Mouse (Mus musculus) heart, embryonic 14.5 days (tissue): ENCODE measurements around the gene Ffar2. TPM values are rescaled to one million over a fixed set of nuclear protein-coding genes. Genes with fewer than 3 reads are reported as not detected.
"Not testable (repeated sequence)": the region's sequence is repeated elsewhere in the genome, so short reads cannot be mapped to it uniquely, and the experiment has no call there.

Experiments
- ATAC-seq: fragments of 200-750 bp; cut with Nextera tagmentation; 2 replicates; pipeline ENCODE4 v1.8.0; 2017; ENCODE audit warnings: low read depth, moderate TSS enrichment; ENCODE audit not compliant: insufficient number of reproducible peaks, insufficient read depth, low FRiP score
- H3K27ac ChIP-seq, 2 experiments: fragments of 200-500 bp in 1 of 2; fragments of 300-500 bp in 1 of 2; sonication (generic) in 1 of 2; replicated peaks in 1 of 2; 2 replicates each; pipeline ENCODE4 v1.5.1; 2012 to 2014; ENCODE audit warnings: low read depth in 2 of 2, low read length in 2 of 2, control low read depth in 1 of 2, mild to moderate bottlenecking in 1 of 2, mixed read lengths in 1 of 2; ENCODE audit not compliant: control insufficient read depth in 1 of 2, insufficient read depth in 1 of 2
- H3K27me3 ChIP-seq: fragments of 300-500 bp; sonication (generic); 2 replicates; pipeline ENCODE4 v1.6.1; 2014; ENCODE audit warnings: mild to moderate bottlenecking, low read length, control low read depth; ENCODE audit not compliant: control insufficient read depth, insufficient read depth
- H3K36me3 ChIP-seq: fragments of 300-500 bp; sonication (generic); 2 replicates; pipeline ENCODE4 v1.6.1; 2014; ENCODE audit warnings: mild to moderate bottlenecking, control low read depth, low read length, mixed read lengths; ENCODE audit not compliant: control insufficient read depth, insufficient read depth
- H3K4me1 ChIP-seq, 2 experiments: fragments of 200-500 bp in 1 of 2; fragments of 300-500 bp in 1 of 2; sonication (generic) in 1 of 2; 2 replicates each; pipeline ENCODE4 v1.6.1; 2012 to 2014; ENCODE audit warnings: low read length in 2 of 2, control low read depth in 1 of 2, mixed read lengths in 1 of 2; ENCODE audit not compliant: control insufficient read depth in 2 of 2, insufficient read depth in 2 of 2
- H3K4me2 ChIP-seq: fragments of 300-500 bp; sonication (generic); 2 replicates; pipeline ENCODE4 v1.6.1; 2014; ENCODE audit warnings: mild to moderate bottlenecking, low read length
- H3K4me3 ChIP-seq, 2 experiments: fragments of 200-500 bp in 1 of 2; fragments of 300-500 bp in 1 of 2; sonication (generic) in 1 of 2; 2 replicates each; pipeline ENCODE4 v1.5.1; 2012 to 2014; ENCODE audit warnings: low read length in 2 of 2, mild to moderate bottlenecking in 2 of 2, control low read depth in 1 of 2, low read depth in 1 of 2, moderate library complexity in 1 of 2; ENCODE audit not compliant: control insufficient read depth in 1 of 2, insufficient read depth in 1 of 2
- H3K9ac ChIP-seq: fragments of 300-500 bp; sonication (generic); 2 replicates; pipeline ENCODE4 v1.6.1; 2014; ENCODE audit warnings: mild to moderate bottlenecking, low read length
- H3K9me3 ChIP-seq: fragments of 300-500 bp; sonication (generic); 2 replicates; pipeline ENCODE4 v1.6.1; 2016; ENCODE audit warnings: low read length, control low read depth; ENCODE audit not compliant: control insufficient read depth
- WGBS: fragments of 180-500 bp; shearing (Covaris S2); extraction: QIAGEN DNeasy Blood & Tissue Kit; methylation state at CpG from one replicate; pipeline ENCODE4 v1.1.7; 2014; 5-methylcytosine and 5-hydroxymethylcytosine counted together
- polyA plus RNA-seq: library from polyadenylated mRNA; unstranded; fragments of >200 nt; fragmentation: Nextera tagmentation; extraction: Ambion mirVana; gene quantifications from 2 replicates; pipeline ENCODE4 v1.2.1, GENCODE M21; 2014

Ffar2 gene
- polyA plus RNA-seq, 1 experiment from 2014 or later: 0.16 TPM

- 75% methylated on average over 4 of the region's 4 CpGs for WGBS
- Histone ChIP-seq H3K9me3 (no peaks in the 10 kb centered on the region), H3K4me2 (no peak overlapping the region), H3K4me3 (no peak overlapping the region), H3K27ac (no peak overlapping the region), H3K27me3 (peaks cover 4% of the 10 kb centered on the region), H3K36me3 (no peaks in the 10 kb centered on the region), H3K9ac (no peak overlapping the region), H3K4me1 (peaks cover 4 to 11% of the 10 kb centered on the region in 2 experiments; a peak in 1 of 4 replicates)
- no peak for ATAC-seq
Observed at GRCm38 (mm10) chr7:30841379-30841778, 17.8 kb upstream of the Ffar2 start.

GRCm38 (mm10) chr7:30840306-30840705, 16.7 kb upstream of the Ffar2 start:
- Histone ChIP-seq H3K9me3 (no peaks in the 10 kb centered on the region), H3K4me2 (no peak overlapping the region), H3K27ac (no peak overlapping the region), H3K36me3 (no peaks in the 10 kb centered on the region), H3K4me1 (peaks cover 4 to 11% of the 10 kb centered on the region in 2 experiments; a peak in 1 of 4 replicates), H3K4me3 (no peak overlapping the region), H3K9ac (no peak overlapping the region), H3K27me3 (peaks cover 4% of the 10 kb centered on the region)
- WGBS: 53% methylated on average over 3 of the region's 3 CpGs
- no peak for ATAC-seq

GRCm38 (mm10) chr7:30837277-30837676, 13.7 kb upstream of the Ffar2 start:
- no peak for ATAC-seq

GRCm38 (mm10) chr7:30832684-30833083, 9.1 kb upstream of the Ffar2 start:
- not testable (repeated sequence) for H3K36me3 ChIP-seq, H3K9me3 ChIP-seq, H3K27ac ChIP-seq, ATAC-seq, H3K9ac ChIP-seq, H3K4me3 ChIP-seq, H3K27me3 ChIP-seq, H3K4me1 ChIP-seq
- 7% methylated on average over 9 of the region's 11 CpGs for WGBS
- peak overlapping the region; percentile 4; the same call in 1 of the 2 replicates for H3K4me2 ChIP-seq

More at GRCm38 (mm10) chr7:30837277-30837676, 13.7 kb upstream of the Ffar2 start:
- Histone ChIP-seq H3K27me3 (peaks cover 4% of the 10 kb centered on the region), H3K9me3 (no peaks in the 10 kb centered on the region), H3K9ac (no peak overlapping the region), H3K4me1 (peaks cover 4 to 11% of the 10 kb centered on the region in 2 experiments; a peak in 2 of 4 replicates), H3K36me3 (no peaks in the 10 kb centered on the region), H3K4me2 (no peak overlapping the region), H3K27ac (no peak overlapping the region), H3K4me3 (no peak overlapping the region)

- H3K36me3 ChIP-seq: no peaks in the 10 kb centered on the region
- H3K4me1 ChIP-seq: no peaks in the 10 kb centered on the region; a peak in 1 of 4 replicates
- 54% methylated on average over 17 of the region's 17 CpGs for WGBS
- no peaks in the 10 kb centered on the region for H3K9me3 ChIP-seq
- H3K4me2 ChIP-seq: peak overlapping the region; percentile 4; the same call in 1 of the 2 replicates
- no peak overlapping the region for H3K9ac ChIP-seq
- H3K27ac ChIP-seq: no peak overlapping the region
- no peak; the same call in 1 of the 2 replicates for ATAC-seq
- H3K27me3 ChIP-seq: no peaks in the 10 kb centered on the region
- H3K4me3 ChIP-seq: no peak overlapping the region
Observed at GRCm38 (mm10) chr7:30832261-30832660, 8.7 kb upstream of the Ffar2 start.

- 58% methylated on average over 3 of the region's 3 CpGs for WGBS
- Histone ChIP-seq H3K4me1 (no peaks in the 10 kb centered on the region; a peak in 1 of 4 replicates), H3K9ac (no peak overlapping the region), H3K36me3 (no peaks in the 10 kb centered on the region), H3K27me3 (no peaks in the 10 kb centered on the region), H3K9me3 (no peaks in the 10 kb centered on the region), H3K27ac (no peak overlapping the region), H3K4me3 (no peak overlapping the region), H3K4me2 (no peak overlapping the region)
- no peak for ATAC-seq
Observed at GRCm38 (mm10) chr7:30829428-30829827, 5.9 kb upstream of the Ffar2 start.

- not testable (repeated sequence) for H3K4me3 ChIP-seq, H3K4me2 ChIP-seq, H3K27ac ChIP-seq, ATAC-seq, H3K9ac ChIP-seq, H3K36me3 ChIP-seq, H3K4me1 ChIP-seq, H3K9me3 ChIP-seq, H3K27me3 ChIP-seq
Observed at GRCm38 (mm10) chr7:30828871-30829270, 5.3 kb upstream of the Ffar2 start.

- H3K4me3 ChIP-seq: no peak overlapping the region
- H3K9me3 ChIP-seq: no peaks in the 10 kb centered on the region
- H3K4me1 ChIP-seq: no peaks in the 10 kb centered on the region
- no peak overlapping the region for H3K27ac ChIP-seq
- H3K27me3 ChIP-seq: no peaks in the 10 kb centered on the region
- no peak for ATAC-seq
- no peak overlapping the region for H3K9ac ChIP-seq
- 89% methylated on average over 10 of the region's 10 CpGs for WGBS
- H3K36me3 ChIP-seq: no peaks in the 10 kb centered on the region
- H3K4me2 ChIP-seq: no peak overlapping the region
Observed at GRCm38 (mm10) chr7:30826660-30827059, 3.1 kb upstream of the Ffar2 start.
